Mouse (Mus musculus): Measurements from ENCODE around the gene Mogat2. TPM values are rescaled to one million over a fixed set of nuclear protein-coding genes. Genes with fewer than 3 reads are reported as not detected.
A peak's percentile ranks its signal among the peaks of the same experiment; 100 is the strongest.

Gene Mogat2
- total RNA-seq, 2 experiments from 2014 or later: not detected

DNA sequence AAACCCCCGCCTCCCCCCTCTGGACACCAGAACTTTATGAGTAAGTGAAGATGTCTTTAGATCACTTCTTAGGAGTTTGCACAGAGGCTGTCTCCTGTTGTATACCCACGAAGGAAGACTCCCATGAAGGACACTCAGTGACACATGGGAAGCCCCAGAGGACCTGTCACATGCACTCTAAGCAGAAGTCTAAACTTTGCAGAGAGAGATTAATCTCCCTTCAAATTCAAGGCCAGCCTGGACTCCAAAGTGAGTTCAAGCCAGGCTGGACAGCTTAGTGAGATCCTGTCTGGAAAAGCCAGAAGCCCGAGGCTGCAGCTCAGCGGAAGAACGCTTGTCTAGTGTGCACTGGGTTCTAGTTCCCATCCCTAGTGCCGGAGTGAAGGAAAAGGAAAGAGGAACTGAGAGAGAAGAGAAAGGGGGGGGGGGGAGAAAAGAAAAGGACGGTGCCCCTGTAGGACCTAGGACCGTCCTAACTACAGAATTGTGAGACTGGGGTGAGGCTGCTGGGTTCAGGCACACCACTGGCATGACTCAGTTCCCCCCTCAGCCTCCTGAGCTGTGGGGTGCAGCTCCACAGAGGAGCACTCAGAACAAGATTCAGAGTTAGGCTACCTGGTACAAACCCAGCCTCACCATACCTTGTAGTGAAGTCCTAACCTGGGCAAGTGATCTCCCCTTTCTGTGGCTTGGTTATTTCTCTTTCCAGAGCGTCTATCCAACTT lies 38.8 kb downstream of the Mogat2 start:
- no peak for DNase-seq (ENCODE audit: low spot score in 2 of 2)

DNA sequence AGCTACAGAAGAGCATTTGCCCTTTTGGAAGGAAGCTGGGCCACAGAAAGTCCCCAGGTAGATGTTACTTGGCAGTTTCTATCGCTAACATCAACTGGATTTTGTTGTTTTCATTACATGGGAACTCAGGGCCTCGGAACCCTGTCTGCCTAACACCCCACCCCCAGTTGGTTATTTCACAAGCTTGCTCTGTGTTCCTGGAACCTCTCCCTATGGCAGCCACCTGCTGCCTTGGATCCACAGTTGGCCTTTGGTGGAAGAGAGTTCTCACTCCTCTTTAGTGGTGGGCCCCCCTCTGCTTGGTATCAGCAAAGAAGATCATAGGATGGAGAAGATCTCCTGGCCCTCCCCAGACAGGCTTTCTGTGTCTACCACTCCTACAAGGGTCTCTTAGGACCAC lies 39.6 kb downstream of the Mogat2 start:
- no peak for DNase-seq (ENCODE audit: low spot score in 2 of 2)

DNA sequence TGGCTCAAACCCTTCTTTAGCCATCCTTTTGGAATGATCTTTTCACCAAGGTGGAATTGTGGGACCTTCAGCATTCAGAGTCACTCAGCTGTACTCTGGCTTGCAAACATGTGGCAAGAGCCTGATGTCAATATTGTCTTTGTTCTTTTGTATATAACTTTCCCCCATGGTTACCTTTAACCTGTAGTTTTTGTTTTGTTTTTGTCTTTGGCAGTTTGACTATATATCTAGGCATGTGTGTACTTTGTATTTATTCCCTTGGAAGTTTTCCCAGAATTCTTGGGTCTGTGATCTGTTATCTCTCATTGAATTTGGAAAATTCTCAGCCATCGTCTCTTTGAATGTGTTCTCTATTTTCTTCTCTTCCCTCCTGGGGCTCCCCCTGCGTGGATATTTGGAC lies 43.9 kb downstream of the Mogat2 start:
- no peak for DNase-seq (ENCODE audit: low spot score in 2 of 2)

DNA sequence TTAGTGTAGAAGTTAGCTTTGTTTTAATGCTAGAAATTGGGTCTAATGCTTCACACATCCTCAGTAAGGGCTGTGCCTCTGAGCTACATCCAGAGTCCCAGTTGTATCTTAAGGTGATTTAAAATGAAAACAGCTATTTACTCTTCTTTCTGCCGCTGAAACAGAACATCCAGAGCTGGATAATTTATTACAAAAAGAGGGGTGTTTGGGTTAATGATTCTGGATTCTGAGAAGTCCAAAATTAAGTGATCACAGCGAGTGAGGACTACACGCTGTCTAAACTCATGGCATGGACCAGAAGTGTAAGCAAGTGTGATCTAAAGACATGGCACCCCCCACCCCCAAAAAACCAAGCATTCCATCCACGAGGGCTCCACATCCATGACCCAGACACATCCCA lies 44.5 kb downstream of the Mogat2 start:
- DNase-seq (ENCODE audit: low spot score in 2 of 2): no peak

DNA sequence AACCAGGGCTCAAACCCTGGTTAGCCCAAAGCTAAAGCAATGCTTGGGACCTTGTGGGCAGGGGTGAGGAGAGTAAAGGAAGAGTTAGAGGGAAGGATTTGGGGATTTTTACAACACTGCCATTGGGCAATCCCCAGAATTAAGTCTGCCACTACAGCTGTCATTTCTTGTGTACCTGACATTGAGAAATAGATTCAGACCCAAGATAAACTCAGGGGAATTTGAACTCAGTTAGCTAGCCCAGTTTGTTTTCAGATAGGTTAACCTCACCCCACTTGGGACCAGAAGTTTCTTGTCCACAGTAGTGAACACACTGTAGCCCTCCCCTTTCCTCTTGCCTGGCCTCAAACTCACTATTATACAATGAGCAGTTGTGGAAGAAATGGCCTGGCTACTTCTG lies 47.0 kb downstream of the Mogat2 start:
- no peak for DNase-seq (ENCODE audit: low spot score in 2 of 2)

DNA sequence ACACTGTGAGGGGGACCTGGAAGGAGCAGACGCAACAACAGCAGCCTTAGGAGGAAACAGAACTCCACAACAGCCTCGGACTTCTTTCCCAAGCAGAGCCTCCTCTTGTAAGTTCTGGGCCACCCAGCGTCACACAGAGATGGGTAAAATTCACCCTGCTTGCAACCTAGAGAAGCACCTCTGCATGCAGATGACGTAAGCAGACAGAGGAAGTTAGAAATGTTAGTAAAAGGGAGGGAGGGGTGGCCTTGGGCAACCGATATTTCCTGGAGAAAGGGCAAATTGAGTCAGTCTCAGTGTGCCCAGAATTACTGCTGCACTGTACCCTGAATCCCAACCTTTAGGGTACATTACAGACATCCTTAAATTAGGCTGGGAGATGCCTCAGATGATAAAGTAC lies 48.5 kb downstream of the Mogat2 start:
- no peak for DNase-seq (ENCODE audit: low spot score in 2 of 2)

DNA sequence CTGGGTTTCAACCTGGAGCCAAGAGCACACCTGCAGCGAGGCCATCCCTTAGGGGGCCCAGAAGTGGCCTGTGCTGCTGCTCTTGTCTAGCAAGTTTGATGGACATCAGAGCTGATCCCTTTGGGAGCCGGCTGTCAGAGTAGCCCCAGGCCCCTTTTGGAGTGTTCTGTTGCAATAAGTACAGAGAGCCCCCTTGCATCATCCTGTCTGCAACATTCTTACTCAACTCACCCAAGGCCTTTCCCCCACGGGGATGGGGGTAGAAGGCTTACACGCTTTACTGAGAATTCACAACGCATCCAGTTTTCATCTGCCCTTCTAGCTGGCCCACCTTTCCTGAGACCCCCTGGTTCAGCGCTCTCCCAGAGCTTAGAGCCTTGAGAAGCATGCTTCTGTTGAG lies 49.8 kb downstream of the Mogat2 start:
- no peak for DNase-seq (ENCODE audit: low spot score in 2 of 2)

DNA sequence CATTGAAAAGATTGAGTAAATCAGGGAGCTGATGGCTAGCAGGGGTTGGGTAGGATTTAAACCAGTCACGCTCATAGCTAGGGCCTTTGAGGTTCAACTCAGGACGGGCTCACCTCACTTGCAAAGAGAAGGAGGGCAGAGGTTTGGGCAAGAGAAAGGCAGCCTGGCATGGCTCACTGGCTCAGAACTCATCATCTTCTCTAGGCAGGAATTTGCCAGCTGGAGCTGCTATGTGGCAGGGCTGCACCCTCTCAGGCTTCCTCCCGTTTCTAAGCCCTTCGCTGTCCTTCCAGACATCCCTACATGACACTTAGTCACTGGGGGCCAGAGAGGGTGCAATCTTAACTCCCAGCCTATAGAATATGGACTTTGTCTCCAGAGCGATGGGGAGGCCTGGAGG lies 51.0 kb downstream of the Mogat2 start:
- DNase-seq (ENCODE audit: low spot score in 2 of 2): no peak

DNA sequence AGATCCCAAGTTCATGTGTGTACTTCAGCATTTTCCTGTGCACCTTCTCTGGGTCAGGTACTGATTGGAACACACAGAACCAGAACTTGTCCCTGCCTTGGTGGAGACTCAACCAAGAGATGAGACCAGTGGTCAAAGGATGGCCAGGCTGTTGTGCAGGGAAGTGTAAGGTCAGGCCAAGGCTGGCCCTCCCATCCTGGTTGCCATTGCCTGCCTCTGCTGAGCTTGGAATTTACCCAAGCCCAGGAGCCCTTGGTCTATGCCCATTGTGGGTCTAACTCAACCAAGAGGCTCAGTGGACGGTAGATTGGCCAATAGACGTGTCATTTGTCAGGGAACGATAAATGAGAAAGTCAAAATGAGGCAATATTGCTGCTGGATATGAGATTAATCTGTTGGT lies 53.0 kb downstream of the Mogat2 start:
- no peak for DNase-seq (ENCODE audit: low spot score in 2 of 2)

DNA sequence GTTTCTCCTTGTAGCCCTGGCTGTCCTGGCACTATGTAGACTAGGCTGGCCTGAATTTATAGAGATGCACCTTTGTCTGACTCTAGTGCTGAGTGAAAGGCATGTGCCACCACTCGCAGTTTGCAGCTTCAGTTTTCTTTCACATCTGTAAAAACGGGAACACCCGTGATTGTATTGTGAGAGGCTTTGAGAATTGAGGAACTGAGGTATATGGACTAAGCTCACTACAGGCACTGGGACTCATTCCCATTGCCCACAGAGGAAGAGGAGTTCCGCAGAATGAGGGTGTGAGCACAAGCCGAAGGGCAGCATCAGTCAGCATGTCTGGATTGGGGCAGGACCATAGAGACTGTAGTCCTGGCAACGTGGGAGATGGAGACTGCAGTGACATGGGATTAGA lies 54.7 kb downstream of the Mogat2 start:
- no peak for DNase-seq (ENCODE audit: low spot score in 2 of 2)

DNA sequence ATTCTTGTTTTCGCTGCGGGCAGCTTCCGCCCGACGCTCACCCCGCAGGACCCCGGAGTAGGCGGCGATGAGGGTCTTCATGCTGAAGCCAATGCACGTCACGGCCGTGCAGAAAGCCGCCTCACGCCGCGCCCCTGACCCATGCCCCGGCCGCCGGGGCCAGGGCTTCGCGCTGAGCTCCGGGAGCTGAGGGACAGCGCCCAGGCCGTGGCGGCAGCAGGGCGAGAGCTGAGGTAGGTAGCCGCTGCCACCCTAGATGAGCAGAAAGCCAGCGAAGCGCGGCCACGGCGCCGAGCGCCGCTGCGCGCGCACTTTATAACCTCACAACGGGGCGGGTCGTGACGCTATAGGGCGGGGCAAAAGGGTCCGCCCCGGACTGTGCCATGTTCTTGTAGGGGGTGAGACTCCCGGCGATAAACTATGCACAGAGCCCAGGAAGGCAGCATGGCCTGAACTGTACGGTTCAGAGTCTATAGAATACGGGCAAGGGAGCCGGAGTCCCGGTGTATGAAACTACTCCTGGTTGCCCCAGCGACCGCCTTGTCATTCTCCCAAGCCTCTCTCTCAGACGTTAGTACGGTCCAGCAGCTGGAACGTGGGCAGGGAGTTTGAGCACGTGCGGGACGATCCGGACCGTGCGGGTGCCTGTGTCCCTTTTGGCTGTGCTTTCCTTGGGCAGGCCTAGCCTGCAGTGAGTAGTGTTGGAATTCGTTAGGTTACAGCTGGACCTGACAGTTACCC lies 55.8 kb downstream of the Mogat2 start, which contains the start of gene Dgat2:
Gene Dgat2 (minus strand): TSS at position 288 of the 741 bp plus-strand sequence.
- DNase-seq (ENCODE audit: low spot score in 2 of 2): peak; percentile 90 to 91

DNA sequence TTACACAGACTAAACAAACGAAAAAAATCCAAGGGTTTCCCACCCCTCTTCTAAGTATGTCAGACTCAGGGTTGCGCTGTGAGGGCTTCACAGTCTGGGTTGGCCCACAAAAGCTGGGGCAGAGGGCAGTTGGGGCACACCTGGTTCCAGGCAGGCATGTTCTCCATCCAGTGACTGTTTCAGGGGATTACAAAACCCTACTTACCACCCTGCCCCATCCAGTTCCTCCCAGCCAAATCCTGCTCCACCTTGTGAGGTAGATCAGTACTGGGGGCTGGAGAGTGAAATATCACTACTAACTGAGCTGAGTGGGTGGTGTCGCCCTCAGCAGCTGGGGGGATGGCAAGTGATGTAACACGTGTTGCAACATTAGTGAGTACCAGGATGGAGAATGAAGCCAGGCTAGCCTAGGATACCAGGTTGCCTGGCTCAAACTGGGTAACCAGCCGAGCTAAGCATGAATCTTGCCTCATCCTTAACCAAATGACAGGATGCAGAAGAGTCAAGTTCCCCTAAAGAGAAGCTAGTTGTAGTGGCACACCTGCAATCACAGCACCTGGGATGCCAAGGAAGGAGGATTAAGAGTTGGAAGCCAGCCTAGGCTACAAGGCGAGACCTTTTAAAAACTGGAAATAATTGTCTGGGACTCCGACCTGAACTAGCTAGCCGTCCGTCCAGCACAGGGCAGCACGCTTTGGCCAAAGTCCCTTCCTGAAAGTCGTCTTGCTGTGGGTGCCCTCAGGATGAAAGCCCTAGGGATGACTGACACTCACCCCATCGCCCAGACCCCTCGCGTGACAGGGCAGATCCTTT lies 56.6 kb downstream of the Mogat2 start:
- peak in 1 of 2 experiments; percentile 30 for DNase-seq (ENCODE audit: low spot score in 2 of 2)

DNA sequence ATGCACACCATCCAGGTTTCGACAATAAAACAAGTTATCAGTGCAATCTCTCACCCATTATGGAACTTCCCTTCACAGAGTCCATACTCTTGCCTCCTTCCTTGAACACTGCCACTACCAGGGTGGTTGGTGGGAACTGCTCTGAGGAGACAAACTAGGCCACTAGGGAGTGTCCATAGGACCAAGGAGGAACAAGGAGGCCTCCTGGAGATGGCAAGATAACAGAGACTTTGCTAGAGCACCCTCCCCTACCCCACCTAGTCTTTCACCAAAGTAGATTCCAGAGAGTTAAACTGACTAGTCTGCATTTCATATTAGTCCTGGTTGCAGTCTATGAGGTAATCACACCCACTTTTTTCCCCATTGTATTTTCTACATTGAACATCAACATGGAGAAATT lies 58.3 kb downstream of the Mogat2 start:
- no peak for DNase-seq (ENCODE audit: low spot score in 2 of 2)

DNA sequence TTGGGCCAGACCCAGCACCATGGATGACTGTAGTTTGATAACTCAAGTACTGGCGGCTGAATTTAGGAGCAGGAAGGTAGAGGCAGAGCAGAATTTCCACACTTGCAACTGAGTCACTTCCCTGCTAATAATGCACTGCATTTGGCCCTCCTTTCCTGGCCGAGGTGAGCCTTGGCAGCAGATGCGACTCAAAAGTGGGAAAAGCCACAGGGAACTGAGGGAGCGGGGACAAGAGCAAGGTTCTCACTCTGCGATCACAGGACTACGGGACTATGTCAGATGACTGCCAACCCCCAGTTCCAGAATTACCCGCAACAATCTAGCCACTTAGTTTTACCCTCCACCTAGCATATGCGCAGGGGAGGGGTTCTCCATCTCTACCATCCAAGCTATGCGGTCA lies 59.1 kb downstream of the Mogat2 start:
- DNase-seq (ENCODE audit: low spot score in 2 of 2): no peak

DNA sequence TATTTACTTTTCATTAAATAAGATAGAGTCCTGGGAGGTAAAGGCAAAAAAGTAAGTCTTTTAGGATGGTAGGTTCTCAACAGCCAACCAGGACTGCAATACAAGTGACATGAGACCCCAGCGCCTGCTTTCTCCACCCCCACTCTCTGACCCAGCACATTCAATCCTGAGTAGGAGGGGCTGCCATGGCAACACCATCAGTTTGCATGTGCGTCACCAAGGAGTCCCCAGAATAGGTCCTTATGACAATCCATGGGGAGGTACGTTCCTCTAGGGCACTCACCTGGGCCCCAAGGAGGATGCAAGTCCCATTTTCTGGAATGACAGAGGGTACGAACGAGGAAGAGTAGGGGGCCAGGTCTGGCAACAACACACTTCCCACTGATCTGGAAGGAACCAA lies 61.0 kb downstream of the Mogat2 start:
- no peak for DNase-seq (ENCODE audit: low spot score in 2 of 2)

DNA sequence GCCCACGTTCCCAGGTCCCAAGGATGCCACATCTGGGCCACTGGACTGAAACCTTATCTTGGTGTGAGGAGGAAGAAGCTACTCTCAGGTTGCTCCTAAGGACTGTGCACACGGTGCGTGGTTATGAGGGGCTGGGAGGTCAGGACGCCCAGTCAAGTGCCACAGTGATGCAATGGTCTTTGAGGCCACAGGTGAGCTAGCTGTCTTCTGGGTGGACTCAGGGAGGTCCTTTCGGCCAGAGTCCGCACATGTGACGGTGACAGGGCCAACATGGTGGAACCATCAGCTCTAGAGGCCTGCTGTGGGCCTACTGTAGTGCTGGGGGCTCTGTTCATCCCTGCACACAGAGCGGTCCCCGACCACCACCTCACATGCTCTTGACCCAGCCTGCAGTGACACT lies 62.8 kb downstream of the Mogat2 start:
- no peak for DNase-seq (ENCODE audit: low spot score in 2 of 2)

DNA sequence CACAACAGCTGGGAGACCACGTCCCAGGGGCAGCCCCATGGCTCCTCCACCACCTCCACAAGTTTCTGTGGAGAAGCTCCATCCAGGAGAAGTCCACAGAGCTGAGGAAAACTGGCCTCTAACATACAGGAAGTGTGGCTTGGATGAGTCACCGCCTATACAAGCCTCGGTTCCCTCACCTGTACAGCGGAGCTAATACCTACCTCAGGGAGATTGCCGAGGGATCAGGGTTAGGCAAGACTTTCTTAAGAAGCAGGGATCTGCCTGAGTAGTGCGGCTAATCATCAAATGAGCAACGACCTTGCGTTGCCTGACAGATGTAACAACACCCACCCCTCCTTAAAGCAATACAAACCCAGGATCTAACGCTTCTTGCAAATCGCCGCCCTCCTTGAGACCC lies 63.3 kb downstream of the Mogat2 start:
- DNase-seq (ENCODE audit: low spot score in 2 of 2): no peak

DNA sequence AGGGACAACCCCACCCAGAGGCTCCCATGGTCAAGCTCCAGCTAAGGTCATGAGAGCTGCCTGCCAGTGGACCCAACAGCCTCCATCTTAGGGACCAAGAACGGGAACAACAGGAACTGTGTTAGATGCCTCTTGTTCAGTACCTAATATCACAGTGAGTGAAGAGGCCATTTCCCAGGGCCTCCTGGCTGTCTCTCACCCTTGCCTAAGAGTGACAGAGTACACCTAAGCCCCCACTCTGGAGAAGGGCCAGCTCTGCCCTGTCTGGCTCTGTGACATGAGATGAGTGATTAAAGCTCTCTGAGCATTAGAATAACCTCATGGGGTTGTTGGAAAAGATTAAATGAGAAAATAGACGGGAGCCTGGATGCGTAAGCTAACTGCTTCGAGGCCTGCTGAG lies 64.4 kb downstream of the Mogat2 start:
- no peak for DNase-seq (ENCODE audit: low spot score in 2 of 2)

DNA sequence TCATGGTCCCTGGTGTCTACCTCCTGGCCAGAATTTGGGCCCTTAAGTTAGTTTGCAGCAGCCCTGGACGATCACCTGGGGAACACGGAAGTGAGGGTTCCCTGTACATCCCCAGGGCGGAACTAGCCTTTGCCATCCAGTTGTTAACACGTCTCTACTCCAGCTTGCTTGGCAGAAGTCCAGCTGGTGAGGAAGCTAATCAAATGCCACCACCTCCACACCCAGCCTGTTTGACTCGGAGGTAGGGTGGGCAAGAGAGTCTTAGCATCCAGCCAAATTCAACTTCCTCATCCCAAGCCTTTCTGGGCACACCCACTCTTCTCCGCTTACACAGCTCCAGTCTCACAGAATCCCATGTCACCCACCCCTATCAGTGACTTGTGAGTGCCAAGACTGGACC lies 65.5 kb downstream of the Mogat2 start:
- DNase-seq (ENCODE audit: low spot score in 2 of 2): no peak

DNA sequence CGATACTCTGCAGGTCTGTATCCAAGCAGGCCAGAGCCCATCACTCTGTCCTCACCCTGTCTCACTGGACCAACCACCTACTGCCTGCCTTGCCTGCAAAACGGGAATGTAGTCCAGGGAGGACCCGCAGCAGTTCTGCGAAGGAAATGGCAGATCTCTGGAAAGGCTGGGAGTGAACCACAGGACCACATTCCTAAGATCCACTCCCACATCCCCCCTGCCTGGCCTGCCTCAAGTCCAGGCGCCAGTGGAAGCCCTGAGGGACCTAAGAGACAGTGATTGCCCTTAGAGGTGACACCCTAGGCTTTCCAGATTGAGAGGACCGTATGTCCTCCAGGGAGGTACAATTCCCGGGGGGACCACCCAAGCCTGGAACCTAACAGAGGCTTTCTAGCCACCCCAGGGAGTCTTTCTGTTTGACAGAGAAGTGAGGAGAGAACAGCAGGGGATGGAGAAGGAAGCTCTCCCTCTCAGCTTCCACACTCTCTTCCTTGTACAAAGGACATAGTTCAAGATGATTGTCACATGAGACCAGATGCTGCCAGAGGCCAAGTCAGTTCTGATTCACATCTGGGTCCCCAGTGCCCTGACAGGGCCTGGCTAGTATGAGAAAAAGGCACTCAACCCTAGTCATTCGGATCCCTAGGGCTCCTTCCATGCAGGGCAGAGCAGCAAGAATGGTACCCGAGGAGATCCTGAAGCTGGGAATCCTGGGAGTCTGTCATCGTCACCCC lies 66.5 kb downstream of the Mogat2 start:
- no peak for DNase-seq (ENCODE audit: low spot score in 2 of 2)

DNA sequence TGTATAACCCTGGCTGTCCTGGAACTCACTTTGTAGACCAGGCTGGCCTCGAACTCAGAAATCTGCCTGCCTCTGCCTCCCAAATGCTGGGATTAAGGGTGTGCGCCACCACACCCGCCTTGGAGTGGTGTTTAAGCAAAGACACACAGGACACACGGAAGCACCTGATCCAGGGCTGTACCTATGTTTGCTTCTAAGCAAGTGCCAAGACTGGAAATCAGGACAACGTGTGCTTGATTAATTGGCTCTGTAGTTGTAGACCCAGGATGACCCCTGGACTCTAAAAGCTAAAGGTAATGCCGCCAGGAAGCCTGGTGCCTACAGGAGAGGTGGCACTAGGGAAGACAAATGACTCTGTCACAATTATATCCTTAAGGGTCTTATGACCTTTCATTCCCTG lies 67.9 kb downstream of the Mogat2 start:
- DNase-seq (ENCODE audit: low spot score in 2 of 2): no peak
